Mouse (Mus musculus): ENCODE results near the gene Gm11239.
"Not testable (repeated sequence)": the region's sequence is repeated elsewhere in the genome, so short reads cannot be mapped to it uniquely, and the experiment has no call there.

The Gm11239 gene

DNA sequence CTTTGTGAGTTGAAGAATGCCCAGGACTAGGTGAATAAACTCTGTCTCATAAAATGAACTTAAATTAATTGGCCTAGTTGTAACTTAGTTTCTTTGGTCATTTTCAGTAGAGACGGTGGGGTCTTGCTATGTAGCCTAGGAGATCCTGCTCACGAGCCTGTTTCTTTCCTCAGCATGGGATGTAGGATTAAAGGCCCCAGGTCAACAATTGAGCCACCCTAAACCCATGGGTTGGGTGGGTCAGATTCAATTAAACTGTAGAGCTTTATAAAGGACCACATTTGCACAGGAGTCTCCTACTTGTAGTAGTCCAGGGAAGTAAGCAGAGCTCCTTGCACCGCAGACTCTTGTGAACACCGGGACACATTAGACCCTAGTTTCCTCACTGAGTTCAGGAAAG, at the start of gene Gm11239:
Gene Gm11239 (plus strand): TSS at position 301 of the 400 bp plus-strand sequence.
- not testable (repeated sequence) for DNase-seq (ENCODE audit: low spot score)

GRCm38 (mm10) chr4:73622684-73623083, 45.5 kb upstream of the Gm11239 start, which contains the start of gene Gm11237:
Gene Gm11237 (plus strand): TSS chr4:73622984.
- not testable (repeated sequence) for DNase-seq (ENCODE audit: low spot score)

- DNase-seq (ENCODE audit: low spot score): not testable (repeated sequence)
Measured at GRCm38 (mm10) chr4:73637821-73638220, 30.3 kb upstream of the Gm11239 start, which contains the start of gene Gm11236. Gene Gm11236 (plus strand): TSS chr4:73638121.

GRCm38 (mm10) chr4:73661864-73662263, 6.3 kb upstream of the Gm11239 start:
- DNase-seq (ENCODE audit: low spot score): not testable (repeated sequence)

- DNase-seq (ENCODE audit: low spot score): not testable (repeated sequence)
Measured at GRCm38 (mm10) chr4:73683216-73683615, 15.1 kb downstream of the Gm11239 start, which contains the start of gene Gm428. Gene Gm428 (plus strand): TSS chr4:73683516.

DNA sequence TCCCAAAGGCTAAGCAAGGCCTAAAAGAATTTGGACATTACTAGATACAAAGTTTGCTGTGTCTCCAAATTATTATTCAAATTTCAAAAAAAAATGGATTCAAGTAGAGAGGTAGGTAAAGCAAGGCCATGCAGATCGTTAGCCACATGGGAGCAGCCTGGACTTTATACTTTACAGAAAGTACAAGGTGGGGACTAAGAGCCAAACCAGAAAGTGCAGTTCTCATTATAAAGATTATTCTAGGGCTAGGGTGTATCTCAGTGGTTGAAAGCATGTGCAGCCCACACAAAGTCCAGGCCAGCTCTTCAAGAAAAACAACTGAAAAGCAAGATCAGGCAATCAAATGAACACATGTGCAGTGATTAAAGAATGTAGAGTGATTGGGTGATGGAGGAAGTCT, 50.6 kb downstream of the Gm11239 start:
- DNase-seq (ENCODE audit: low spot score): no peak

- DNase-seq (ENCODE audit: low spot score): no peak
Measured at GRCm38 (mm10) chr4:73719819-73720218, 51.7 kb downstream of the Gm11239 start.
